Mouse (Mus musculus): ENCODE measurements at regions not wholly inside any gene's neighbourhood (a gene's known extent, or its start where the extent isn't known, plus 50 kb on each side); places are given as distances from the start of the nearest gene placed in this dataset.
A peak's percentile ranks its signal among the peaks of the same experiment; 100 is the strongest.

DNA sequence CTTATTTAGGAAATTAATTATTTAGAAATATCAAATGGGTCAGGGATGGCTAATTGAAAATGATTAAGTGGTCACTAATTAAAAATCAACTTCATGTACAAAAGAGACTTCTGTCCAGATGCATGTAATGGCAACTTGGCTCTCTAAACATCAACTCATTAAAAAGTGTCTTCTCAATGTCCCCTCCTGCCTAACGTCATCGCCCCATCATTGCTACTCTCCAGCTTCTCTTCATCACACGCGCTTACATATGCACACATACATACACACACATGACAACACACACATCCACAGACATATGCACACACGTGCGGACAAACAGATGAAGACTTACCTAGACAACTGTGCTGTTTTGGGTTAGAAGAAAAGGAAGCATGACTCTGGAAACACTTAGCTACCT lies 476.1 kb upstream of the Pbx1 start:
- DNase-seq (ENCODE audit: extremely low spot score, low spot score): no peak

DNA sequence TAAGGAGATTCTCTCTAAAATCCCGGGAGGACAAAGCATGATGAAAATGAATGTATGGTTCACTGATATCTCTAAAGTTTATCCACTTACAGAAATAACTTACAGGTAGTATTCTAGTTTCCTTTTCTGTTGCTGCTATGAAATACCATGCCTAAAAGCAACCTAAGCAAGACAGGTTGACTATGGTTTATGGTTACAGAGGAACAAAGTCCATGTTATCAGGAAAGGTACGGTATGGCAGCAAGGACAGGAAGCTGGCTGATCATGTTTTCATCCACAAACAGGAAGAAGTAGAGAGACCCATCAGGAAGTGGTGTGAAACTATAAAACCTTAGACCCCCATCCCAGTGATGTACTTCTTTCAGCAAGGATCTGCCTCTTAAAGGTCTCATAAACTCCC lies 466.4 kb upstream of the Pbx1 start:
- DNase-seq (ENCODE audit: extremely low spot score, low spot score): no peak

DNA sequence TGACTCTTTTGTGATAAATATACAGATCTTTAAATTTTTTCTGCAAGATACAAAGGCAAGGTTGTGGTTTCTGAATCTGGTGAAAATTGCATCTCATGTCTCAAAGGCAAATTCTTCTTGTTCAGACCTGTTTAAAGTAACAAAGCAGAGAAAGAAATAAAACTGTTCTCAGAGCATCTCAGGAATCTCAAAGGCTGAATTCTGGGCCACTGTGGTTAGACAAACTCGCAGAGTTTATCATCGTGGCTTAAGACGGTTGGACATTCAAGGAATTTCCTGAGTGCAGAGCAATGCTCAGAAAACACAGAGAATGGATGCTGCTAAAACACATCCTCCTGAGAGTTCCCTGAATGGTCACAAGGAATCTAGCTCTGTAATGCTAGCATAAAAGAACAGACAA lies 429.5 kb upstream of the Pbx1 start:
- DNase-seq (ENCODE audit: extremely low spot score, low spot score): no peak

DNA sequence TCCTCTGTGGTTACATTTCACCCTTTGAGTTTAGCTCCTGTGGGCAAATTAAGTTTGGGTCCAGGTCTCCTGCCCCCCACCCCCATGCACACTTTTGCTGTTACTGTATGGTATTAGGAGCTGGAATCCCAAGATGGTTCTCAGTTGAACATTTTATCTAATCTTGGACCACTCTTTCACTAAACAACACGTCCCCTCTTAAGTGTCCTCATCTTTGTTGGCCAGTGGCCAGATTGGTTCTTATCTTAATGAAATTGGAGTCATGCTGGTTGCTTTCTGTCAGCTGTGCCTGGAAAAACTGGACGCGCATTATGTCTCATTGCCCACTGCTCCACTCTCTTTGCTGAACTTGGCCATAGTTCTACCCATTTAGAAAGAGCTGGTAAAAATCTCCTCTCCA lies 391.1 kb upstream of the Pbx1 start:
- DNase-seq (ENCODE audit: extremely low spot score, low spot score): no peak

GRCm38 (mm10) chr1:168818381-168818780 lies 386.3 kb upstream of the Pbx1 start:
- no peak for DNase-seq (ENCODE audit: extremely low spot score, low spot score)

DNA sequence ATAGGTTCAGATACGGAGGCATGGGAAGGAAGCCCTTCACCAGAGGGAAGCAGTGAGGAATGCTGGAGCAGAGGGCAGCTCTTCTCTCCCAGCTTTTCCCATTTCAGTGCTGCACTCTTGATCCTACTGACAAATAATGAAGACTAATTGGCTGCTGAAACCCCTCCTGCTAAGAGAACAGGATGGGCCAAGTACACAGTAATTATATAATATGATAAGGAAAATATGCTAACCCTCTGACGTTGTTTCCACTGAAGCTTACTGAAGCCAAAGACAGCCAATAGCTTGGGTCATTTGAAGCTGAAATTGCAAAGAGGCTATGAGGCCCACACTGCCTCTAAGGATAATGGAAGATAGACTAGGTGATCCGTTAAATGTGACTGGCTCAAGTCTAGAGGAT lies 375.0 kb upstream of the Pbx1 start:
- no peak for DNase-seq (ENCODE audit: extremely low spot score, low spot score)

GRCm38 (mm10) chr1:168805442-168805841 lies 373.4 kb upstream of the Pbx1 start:
- DNase-seq (ENCODE audit: extremely low spot score, low spot score): no peak

DNA sequence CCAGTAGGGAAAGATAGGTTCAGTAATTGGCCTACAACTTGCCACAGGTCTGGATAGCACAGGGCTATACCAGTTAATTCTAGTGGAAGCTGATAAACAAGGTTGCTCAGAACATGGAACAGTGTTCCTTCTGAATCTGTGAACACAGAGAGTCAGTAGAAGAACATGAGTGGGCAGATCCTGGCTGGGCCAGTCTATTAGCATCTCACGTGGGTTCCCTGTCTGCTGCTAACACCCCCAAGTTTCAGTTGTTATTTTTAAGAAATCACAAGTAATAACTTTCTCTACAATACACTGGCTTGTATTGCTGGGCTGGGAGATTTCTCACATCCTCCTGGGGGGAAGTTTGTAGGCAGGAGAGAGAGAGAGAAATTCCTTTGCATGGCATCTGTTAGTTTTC lies 369.0 kb upstream of the Pbx1 start:
- DNase-seq (ENCODE audit: extremely low spot score, low spot score): no peak

DNA sequence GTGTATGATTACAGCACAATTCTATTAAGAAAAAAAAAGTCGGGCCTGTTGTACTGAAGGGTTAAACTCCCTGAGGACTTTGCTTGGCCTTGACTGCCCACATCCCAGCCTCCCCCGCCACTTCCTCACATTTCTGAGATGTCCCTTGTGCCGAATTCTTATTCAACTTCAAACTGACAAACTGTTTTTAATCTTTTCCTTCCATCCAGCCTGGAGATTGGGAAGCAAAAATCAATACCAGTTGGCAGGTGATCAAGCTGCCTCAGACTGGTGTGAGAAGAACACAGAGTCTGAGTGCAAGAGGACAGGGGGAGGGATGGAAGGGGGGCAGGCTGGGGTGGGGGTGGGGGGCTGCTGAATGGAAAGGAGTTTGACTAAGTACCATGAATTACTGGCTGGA lies 354.7 kb upstream of the Pbx1 start:
- DNase-seq (ENCODE audit: extremely low spot score, low spot score): no peak

DNA sequence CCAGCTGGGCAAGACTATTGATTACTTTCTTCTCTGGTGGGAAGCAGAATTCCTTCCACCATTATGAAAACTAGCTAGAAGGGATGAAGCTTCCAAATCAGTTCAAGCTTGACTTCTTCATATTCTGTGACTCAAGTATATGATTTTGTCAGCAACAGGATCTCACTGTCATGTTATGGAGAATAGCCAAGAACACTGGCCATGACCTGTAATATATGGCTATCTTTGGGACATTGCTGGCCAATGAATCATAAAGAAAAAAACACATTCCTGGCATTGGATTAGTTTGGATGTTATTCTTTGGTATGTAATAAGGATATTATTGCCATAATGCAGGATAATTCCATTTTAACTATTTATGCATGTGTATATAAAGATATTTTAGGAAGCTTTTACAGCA lies 351.8 kb upstream of the Pbx1 start:
- DNase-seq (ENCODE audit: extremely low spot score, low spot score): no peak

- no peak for DNase-seq (ENCODE audit: extremely low spot score, low spot score)
Observed at GRCm38 (mm10) chr1:168764368-168764895, 332.4 kb upstream of the Pbx1 start.

GRCm38 (mm10) chr1:168761095-168761494 lies 329.0 kb upstream of the Pbx1 start:
- DNase-seq (ENCODE audit: extremely low spot score, low spot score): no peak

DNA sequence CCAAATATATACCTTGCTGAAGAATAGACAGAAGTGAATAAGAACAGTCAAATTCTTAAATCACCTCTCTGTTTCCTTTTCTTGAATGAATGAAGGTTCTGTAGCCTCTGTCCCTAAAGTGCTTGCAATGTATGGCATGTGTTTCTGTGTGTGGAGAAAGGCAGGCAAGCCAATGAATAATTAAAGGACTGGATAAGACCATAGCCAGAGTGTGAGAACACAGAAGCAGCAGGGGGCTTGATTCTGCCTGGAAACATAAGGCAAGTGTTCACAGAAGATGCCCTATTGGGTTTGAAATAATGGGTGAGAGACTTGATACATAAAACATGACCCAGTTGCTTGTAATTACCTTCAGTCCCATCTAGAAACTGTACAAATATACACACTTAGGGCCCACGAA lies 328.2 kb upstream of the Pbx1 start:
- no peak for DNase-seq (ENCODE audit: extremely low spot score, low spot score)

DNA sequence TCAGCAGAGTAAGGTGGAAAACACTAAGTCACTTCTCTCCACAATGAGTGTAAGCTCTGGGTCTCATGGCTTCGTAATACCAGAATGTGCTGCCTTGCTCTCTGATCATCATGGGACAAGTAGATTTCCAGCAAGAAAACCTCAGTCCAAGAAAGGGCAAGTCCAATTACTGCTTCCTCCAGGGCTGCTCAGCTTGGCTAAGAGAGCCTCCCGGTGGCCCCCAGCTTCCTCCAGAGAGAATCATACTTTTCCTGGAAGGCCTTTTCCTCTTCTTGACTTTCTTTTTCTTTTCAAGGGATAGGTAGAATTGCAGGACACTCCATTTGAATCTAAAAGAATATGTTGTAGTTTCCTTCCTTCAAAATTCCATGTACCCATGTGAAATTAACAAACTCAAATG lies 326.8 kb upstream of the Pbx1 start:
- no peak for DNase-seq (ENCODE audit: extremely low spot score, low spot score)

DNA sequence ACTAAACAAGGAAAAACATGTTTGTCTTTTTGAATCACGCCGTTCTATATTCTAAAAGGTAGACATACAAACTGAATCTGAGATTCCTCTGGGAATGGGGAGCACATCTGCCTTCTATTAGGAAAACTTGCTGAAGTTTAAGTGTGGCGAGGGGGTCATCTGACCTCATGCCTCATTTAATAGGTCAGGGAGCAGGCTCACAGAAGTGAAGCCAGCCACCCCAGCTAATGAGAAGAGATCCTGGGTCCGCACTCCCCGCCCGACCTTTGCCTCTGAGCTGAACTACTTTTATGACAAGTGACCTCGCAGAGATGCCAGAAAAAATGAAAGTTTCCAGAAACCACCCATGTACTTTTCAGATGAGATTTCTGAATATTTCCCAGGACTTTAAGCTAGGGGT lies 322.1 kb upstream of the Pbx1 start:
- DNase-seq (ENCODE audit: extremely low spot score, low spot score): peak; percentile 47

GRCm38 (mm10) chr1:168743435-168743834 lies 311.4 kb upstream of the Pbx1 start:
- DNase-seq (ENCODE audit: extremely low spot score, low spot score): no peak

DNA sequence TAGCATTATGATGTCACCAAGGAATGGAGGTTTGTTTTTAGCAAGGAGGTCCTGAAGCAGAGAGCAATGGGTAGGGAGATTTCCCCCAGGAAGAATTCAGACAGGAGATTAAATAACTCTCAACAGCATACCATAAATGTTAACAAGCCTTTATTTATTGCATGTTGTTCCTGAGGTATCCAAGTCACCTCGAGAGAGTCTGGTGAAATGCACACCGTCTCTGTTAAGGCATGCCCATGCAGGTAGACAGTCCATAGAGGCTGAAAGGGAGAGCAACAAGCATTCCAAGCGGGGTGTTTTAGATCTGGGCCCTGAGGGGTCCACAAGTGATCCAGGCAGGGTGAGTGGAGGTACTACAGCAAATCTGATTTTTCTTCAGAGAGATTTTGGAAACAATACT lies 305.9 kb upstream of the Pbx1 start:
- no peak for DNase-seq (ENCODE audit: extremely low spot score, low spot score)

- DNase-seq (ENCODE audit: extremely low spot score, low spot score): no peak
Observed at GRCm38 (mm10) chr1:168737277-168737863, 305.3 kb upstream of the Pbx1 start.

DNA sequence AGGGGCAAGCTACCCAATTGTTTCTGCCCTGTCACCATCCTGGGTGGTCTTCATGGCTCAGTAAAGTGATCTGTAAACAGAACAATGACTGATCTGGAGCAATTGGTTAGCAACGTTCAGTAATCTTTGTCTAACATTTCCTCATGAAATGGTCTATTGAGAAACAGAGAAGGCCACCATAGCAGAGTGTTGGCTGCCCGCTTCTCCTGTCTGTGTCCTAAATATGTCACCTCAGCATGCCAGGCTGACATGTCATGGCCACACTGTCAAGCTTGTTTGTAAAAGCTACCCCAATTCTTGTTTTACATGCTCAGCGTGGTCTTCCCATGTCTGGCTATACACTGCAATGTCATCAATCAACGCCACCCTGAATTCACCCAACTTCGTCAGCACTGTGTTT lies 301.0 kb upstream of the Pbx1 start:
- DNase-seq (ENCODE audit: extremely low spot score, low spot score): no peak

DNA sequence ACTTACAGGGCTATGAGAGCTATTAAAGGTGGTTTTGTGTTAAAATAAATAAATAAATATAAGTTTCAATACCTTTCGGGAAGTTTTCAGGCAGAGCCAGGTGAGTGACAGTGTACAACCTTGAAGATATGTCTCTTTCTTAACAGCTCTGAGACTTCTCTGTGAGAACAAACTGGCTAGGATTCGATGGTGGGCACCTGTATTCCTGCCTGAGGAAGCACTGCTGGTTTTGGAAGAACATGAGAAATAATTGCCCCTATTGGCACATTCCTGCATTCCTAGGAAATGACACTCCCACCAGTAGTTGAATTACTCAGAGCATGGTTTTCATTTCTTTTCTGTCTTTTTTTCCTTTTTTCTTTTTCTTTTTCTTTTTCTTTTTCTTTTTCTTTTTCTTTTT lies 277.8 kb upstream of the Pbx1 start:
- no peak for DNase-seq (ENCODE audit: extremely low spot score, low spot score)

DNA sequence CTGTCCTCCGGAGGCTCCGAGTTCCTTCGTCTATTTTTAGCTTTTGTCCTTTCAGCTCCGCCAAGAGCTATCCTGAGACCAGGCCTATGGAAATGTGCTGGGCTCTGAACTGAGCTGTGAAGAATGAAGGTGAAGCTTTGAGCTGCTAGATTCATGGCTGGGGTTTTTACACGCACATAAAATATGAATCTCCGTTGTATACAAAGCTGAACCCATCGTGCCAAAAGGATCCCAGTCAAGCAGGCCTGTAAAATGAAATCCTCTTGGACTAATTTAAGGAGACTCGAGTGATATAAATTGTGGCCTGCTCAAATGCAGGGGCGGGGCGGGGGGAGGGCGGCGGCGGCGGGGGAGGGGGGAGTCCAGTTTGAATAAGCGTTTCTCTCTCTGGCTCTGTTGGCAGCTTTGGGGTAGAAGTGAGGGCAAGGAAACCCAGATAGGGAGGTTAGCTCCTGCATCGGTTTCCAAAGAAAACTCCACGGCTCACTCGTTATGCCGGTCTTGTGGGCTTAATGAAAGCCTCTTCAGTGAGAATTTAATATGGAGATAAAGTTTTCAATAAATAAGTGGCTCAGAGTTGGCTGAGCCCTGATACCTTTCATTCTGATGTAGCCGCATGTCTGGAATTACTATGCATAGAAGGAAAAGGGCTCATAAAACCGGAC lies 277.1 kb upstream of the Pbx1 start:
- DNase-seq (ENCODE audit: extremely low spot score, low spot score): peak; percentile 29

- DNase-seq (ENCODE audit: extremely low spot score, low spot score): peak; percentile 15
Observed at GRCm38 (mm10) chr1:168708161-168708865, 276.2 kb upstream of the Pbx1 start.

GRCm38 (mm10) chr1:168697386-168697785 lies 265.3 kb upstream of the Pbx1 start:
- no peak for DNase-seq (ENCODE audit: extremely low spot score, low spot score)
